Mouse (Mus musculus) cerebellum, adult 11 months (tissue): ENCODE data around the gene Rps11.
"Not testable (repeated sequence)": the region's sequence is repeated elsewhere in the genome, so short reads cannot be mapped to it uniquely, and the experiment has no call there.

ENCODE experiments used
- DNase-seq: peaks from one replicate; pipeline ENCODE4 v3.0.0; 2022

Rps11 gene

DNA sequence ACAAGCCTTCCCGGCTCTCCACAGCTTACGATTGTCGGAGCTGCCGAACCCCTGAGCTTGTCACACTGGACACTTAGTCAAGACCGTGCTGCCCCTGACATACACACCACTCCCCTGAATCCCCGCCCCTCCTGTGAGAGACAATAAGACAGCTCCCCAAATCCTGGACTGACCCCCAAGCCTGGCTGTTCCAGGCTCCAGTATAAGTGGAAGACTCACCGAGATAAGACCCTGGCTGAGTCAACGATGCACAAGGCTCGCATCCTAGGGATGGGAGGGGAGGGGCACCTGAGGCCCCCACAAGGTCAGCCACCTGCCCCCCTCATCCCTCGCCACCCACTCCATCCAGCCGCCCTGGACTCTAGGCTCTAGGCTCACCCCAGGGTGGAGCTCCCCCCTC lies 7.6 kb upstream of the Rps11 start:
- DNase-seq: no peak

DNA sequence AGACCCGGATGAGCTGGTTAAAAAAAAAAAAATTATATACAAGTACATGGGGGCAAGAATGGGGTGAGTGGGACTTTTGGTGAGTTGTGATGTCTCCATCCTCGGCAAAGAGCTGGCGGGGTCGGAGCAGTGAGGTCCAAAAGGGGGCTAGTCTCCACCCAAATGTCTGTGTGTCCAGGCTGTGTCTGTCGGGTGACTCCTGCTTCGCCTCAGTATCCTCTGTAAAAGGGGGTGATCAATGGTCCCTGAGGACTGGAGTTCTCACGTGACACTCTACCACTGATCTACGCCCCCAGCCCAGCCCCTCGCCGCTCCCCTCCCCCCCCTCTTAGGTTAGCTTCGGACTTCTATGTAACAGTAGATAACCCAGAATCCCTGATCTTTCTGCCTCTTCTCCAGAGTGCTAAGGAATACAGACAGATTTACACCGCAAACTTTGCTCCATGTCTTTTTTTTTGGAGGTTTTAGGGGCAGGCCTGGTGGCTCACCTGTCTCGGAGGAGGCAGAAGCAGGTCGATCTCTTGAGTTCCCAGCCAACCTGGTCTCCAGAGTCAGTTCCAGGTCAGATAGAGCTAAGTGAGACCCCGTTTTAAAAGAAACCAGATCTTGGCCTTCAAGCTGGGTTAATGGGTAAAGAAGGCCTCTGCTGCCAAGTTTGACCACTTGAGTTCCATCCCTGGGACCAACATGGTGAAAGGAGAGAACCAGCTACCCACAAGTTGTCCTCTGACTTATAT lies 5.7 kb upstream of the Rps11 start:
- DNase-seq: no peak

DNA sequence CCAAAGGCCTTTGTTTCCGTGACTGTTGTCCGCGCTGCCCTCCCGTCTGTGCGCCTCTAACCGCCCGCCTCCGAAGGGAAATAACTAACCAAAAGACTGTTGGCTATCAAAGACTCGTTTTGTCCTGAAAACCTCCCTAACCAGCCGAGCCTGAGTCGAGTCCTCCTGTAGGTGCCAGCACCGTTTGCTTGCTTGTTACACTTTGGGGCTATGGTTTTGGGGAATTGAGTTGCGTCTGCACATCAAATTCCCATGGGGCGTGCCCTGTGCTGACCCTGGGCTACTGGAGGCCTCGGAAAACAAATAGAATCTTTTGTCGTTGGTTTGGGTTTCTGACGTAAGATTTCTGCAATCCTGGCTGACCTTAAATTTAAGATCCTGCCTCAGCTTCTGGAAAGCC lies 5.1 kb upstream of the Rps11 start:
- no peak for DNase-seq

DNA sequence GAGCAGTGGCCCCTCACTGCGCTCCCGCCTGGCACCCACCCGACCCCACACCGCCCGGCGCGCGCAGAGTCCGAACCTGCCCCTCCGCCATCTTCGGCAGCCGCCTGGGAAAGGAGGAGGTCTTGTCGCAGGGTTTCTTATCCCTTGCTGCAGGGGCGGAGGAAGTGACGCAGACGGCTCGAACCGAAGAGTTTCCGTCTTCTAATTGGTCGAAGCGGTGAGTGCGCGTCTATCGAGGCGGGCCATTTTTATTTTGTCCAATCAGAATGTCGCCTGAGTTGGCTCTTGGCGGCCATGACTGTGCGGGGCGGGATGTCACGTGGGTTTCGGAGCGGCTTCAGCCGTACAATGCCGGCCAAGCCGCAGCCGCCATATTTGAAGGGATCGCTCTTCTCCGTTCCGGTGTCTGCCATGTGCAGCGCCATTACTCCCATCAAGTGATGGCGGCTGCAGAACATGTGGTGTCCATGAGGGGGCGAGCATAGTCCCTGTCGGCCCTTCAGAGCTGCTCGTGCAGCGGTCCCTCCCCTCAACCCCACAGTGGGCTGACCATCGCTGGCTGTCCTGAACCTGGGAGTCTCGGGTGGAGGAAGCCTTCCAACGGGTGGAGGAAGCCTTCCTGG lies 4.5 kb upstream of the Rps11 start, which contains the start of gene Rpl13a:
Gene Rpl13a (minus strand): TSS at position 138 of the 623 bp plus-strand sequence.
- peak; percentile 99 for DNase-seq

DNA sequence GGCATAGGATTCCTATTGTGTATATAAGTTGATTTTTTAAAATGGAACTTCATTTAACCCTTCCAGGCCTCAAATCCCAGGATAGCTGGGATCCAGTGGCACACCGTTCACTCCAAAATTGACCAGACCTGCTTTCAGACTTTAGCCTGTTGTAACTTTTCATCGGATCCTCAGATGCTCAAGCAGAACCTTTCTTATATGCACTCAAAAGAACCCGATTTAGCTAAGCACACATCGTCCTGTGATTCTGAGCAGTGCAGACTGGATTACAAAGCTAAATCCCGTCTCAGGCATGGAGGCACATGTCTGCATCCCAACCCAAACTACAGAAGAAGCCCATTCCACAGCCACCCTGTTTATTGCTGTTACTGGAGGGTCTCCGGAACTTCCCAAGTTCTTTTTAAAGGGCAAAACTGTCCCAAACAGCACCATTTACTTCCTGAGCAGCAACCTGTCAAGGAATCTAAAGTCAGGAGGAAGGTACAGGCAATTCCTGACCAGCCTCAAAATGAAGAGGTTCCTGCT lies 3.5 kb upstream of the Rps11 start:
- no peak for DNase-seq

DNA sequence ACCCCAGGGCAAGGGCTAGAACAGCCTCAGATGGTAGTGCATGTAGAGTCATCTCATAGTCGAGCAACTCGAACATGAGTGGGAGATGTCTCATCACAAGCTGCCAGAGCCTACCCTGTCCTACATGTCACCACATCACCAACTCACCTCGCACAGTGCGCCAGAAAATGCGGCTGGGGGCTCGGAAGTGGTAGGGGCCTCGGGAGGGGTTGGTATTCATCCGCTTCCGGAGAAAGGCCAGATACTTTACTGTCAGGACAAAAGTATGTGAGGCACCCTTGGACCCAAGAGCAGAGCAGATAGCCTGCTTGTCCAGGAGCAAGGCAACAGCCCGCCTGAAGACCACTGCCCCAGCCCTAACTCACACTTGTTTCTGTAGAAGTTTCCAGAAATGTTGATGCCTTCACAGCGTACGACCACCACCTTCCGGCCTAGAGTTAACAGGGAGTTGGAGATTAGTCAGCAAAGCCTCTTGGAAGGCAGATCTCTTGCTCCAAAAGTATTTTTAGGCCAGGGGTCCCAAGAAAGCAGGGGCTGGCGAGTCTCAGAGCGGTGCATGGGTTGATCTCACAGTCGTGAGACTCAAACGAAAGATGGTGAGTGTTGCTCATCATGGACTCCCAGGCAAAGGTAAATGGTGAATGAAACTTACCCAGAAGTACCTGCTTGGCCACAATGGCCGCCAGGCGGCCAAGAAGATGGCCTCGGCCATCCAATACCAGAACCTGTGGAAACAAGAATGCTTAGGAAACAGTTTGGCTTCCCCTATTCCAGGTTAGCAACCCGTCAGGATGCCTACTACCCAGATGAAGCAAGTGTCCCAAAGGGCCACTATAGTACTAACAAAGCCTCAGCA lies 2.8 kb upstream of the Rps11 start:
- DNase-seq: no peak

DNA sequence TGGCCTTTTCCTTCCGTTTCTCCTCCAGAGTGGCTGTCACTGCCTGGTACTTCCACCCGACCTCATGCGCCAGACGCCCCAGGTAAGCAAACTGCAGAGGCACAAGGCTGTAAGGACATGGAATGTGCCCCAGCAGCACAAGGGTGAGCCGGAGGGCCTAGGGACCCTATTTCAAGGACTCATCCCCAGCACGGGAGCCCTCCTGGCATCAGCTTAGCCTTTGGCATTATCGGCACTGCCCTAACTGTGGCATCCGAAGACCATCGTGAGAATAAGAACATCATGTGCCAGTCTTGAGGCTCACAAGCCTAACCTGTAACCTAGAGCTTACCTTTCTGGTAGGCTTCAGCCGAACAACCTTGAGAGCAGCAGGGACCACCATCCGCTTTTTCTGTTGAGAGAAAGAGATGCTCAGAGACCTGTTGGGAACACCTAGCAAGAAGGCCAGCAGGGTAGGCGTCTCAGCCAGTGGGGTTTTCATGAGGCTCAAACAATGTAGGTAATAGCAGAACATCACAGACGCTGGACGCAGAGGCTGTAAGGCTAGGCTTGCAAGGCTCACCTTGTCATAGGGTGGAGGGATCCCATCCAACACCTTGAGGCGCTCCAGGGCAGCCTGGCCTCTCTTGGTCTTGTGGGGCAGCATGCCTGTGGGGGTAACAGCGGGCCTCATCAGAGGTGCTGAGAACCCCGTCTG lies 2.1 kb upstream of the Rps11 start:
- DNase-seq: no peak

DNA sequence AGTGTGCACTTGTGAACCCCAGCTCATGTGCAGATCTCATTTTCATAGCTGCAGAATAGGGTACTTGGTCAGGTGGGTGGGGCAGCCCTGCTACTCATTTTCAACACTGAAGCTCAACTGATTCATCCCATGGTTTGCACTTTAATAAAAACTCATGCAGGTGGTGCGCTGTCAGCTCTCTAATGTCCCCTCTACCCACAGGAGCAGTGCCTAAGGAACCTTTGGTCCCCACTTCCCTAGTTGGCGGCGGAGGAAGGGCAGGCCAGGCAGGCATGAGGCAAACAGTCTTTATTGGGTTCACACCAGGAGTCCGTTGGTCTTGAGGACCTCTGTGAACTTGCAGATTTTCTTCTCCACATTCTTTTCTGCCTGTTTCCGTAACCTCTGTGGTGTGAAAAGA lies 1.4 kb upstream of the Rps11 start:
- not testable (repeated sequence) for DNase-seq

DNA sequence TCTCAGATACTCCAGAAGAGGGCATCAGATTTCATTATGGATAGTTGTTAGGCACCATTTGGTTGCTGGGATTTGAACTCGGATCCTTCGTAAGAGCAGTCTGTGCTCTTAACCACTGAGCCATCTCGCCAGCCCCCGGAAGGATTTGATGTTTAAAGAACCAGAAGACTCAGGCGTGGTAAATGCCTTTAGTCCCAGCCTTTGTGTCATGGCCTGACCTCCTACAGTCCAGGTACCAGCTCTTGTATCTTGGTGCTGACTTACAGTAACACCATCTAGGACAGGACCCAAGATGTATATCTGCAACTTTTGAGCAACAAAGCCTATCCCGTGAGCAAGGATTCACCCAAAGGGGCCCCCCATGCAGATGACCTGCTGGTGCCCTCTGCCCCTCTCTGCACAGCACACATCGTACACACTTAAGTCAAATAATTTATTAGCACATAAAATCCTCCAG lies 933 bp upstream of the Rps11 start:
- no peak for DNase-seq

DNA sequence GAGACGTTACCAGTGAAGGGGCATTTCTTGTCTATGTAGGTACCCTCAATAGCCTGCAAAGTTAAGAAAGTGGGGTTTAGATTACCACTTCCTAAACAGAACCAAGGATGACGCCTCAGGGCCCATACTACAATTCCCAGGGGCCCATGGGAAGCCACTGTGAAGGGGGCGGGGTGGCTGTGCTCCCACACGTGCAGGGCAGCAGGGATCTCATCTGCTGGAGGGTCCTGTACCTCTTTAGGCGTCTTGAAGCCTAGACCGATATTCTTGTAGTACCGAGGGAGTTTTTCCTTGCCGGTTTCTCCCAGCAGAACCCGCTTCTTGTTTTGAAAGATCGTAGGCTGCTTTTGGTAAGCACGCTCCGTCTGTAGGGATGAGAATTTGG lies 1.1 kb downstream of the Rps11 start:
- no peak for DNase-seq

DNA sequence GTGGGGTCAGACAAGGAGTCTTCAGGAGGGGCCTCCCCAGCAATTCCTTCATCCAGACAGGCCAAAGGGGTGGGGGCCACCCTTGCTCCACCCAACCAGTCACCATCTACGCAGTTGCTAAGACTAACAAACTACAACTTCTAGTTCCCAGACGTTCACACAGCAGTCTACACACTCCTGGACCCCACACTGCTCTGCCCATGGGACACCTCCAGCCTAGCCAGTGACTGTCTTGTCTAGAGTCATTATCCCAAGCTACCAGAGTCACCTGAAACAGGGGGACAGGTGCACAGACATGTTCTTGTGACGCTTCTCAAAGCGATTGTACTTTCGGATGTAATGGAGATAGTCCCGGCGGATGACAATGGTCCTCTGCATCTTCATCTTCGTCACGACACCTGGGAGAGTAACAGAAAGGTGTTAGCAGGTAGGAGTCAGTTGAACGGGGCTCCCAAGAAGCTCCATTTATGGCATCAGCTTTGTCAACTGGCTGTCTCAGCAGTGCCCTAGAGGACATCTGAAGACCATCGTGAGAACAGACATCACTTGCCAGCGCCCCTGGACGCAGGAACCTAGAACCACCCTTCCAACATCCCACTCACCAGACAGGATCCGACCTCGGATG lies 1.6 kb downstream of the Rps11 start:
- no peak for DNase-seq

DNA sequence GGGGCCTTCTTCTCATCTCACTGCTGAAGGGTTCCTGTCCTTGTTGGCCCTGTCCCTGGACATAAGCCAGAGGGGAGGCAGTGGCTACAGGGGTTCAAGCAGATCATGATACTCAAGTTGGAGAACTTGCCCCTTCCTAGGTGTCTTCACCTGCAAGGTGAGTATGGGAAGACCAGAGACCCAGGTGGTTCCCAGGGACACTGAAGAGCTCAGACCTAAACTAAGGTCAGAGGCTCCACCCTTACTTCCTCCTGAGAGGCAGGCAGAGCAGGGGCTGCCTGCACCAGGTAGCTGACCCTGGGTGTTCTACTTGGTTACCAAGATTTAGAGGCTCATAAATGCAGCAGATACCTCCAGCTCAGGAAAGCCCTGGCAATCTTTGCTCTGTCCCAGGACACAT lies 2.3 kb downstream of the Rps11 start:
- DNase-seq: no peak

DNA sequence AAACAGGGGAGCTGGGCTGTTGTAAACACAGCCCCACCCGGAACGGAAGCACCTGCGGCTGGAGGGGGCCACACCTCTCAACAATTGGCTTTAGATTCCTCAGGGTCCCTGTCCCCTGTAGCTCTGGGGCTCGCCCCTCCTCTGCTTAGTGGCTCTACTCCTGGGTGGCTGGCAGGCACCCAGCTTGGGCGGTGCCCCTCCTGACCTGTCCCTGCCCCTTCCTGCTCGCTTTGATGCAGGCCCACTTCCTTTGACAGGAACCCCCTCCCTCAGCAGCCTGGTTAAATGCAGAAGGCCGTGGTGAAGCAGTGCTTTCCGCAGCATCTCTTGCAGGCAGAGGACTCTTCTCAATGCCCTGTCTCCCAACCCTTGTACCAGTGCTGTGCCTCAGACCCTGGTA lies 2.8 kb downstream of the Rps11 start:
- no peak for DNase-seq

DNA sequence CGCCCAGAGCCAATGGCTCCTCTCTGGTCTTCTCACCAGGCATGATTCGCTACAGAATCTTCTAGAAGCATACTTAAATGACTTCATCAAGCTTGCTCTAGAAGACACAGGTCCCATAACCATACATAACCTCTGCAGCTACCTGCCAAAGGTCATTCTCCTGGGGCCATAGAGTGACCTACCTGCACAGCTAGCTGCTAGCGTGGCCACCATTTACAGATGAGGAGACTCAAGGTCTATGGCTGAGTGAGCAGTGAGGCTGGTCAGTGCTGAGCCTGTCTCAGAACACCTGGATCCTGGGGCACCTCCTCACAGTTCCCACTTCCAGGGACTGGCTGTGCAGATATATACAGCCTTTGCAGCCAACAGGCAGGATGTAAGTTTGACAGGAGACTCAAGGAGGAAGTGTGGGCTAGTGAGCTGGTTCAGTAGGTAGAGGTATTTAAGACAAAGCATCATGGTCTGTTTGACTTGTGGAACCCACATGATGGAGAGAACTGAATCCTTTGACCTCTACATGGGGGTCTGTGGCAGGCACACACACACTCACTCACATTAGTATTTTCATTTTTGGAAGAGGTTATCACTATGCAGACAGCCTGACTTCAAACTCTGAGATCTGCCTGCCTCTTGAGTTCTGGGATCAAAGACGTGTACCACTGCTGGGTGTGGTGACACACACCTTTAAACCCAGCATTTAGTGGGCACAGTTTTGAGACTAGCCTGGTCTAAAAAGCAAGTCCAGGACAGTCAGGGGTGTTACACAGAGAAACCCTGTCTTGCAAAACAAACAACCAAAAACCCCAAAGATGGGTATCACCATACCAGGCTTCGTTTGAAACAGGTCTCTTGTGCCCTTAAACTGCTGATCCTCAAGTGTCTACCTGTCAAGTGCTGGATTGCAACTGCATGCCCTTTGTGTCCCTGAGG lies 4.2 kb downstream of the Rps11 start:
- DNase-seq: no peak

DNA sequence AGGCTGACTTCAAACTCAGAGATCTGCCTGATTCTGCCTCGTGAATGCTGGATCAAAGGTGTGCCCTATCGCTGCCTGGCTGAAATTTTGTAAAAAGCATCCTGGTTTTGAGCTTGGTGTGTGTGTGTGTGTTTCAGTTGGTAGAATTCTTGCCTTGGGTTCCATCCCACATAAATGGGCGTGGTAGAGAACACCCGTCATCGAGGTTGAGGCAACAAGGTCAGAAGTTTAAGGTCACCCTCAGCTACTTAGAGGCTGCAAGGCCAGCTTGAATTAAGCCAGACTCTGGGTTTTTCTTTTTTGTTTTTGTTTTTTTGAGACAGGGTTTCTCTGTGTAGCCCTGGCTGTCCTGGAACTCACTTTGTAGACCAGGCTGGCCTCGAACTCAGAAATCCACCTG lies 5.9 kb downstream of the Rps11 start:
- no peak for DNase-seq

DNA sequence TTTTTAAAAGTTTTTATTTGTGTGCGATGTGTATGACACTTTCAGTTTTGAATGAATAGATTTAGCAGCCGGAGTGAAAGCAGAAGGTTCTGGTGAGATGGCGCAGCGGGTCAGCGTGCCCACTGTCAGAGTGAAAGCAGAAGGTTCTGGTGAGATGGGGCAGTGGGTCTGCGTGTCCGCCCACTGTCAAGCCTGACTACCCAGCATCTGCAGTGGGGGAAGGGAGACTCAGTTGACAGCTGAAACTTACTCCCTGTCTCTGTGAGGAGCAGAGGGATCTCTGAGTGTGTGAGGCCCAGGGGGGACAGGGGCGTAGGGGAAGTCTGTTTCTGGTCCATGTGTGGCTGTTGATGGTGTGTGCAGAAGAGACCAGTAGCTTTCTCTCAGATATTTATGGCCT lies 6.7 kb downstream of the Rps11 start:
- no peak for DNase-seq

DNA sequence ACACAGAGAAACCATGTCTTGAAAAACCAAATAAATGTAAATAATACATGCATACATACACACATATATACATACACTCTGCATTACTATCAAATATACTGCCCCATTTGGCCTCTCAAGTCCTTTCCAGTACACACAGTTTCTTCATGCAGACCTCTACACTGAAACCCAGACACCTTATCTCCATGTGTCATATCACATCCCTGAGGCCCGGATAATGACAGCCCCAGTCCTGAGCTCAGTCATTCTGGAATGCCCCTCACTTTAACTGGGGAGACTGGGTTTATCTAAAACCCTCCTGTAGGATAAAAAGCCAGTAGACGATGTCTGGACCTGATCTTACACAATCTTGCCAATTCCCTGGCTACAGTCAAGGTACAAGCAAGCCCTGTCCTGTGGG lies 10.8 kb downstream of the Rps11 start:
- DNase-seq: no peak

DNA sequence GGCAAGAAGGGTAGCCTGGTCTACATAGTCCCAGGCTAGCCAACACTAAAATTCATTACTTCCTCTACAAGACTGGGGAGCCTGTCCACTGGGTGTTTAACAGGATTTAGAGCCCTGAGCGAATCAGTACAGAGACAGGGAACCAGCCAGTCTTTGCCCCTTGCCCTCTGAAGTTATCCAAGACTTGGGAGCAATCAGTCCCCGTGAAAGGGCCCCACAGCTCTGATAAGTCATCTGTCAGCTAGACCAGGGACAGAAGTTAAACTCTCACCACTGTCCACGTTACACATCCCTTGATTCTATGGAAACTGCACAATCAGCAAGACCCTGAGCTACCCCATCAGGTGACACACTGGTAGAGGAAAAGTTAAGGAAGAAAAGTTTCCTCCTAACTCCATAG lies 11.7 kb downstream of the Rps11 start:
- DNase-seq: no peak

DNA sequence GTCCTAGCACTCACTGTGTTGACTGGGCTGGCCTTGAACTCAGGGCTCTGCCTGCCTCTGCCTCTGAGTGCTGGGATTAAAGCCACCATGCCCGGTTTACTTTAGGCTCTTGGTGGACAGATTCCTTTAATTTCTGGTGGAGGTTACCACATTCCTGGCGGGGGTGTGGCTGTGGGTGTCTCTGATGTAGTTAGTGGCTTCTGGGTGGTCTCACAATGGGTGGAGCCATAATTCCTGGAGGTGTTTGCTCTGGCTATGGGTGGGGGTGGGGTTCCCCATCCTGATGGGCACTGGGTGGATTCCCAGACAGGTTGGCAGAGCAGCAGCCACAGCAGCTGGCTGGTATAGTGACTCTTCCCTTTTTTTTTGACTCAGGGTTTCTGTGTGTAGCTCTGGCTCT lies 12.3 kb downstream of the Rps11 start:
- no peak for DNase-seq

DNA sequence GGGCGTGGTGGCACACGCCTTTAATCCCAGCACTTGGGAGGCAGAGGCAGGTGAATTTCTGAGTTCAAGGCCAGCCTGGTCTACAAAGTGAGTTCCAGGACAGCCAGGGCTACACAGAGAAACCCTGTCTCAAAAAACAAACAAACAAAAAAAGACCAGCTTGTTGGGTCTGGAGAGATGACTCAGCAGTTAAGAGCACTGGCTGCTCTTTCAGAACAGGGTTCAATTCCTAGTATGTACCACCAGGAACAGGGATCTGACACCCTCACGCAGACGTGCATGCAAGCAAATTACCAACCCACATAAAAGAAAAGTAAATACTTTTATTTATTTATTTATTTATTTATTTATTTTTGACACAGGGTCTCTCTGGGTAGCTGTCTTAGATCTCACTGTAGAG lies 14.2 kb downstream of the Rps11 start:
- not testable (repeated sequence) for DNase-seq

DNA sequence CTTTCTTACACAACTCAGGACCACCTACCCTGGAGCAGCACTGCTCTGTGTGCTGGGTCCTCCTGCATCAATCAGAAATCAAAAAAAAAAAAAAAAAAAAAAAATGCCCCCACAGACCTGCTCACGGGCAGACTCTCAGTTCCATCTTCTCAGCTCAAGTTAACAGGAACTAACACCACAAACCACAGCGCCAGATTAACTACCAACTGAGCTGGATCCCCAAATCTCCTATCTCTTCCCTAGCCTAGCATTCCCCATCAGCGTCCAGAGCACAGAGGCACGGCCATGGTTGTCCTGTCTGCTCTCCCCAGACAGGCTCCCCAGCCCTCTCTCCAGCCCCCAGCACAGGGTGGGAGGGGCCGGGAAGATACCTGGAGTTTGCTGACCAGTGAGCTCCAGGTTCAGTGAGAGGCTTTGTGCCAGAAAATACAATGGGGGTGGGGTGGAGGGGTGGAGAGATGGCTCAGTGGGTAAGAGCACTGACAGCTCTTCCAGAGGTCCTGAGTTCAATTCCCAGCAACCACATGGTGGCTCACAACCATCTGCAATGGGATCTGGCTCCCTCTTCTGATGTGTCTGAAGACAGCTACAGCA lies 17.1 kb downstream of the Rps11 start:
- no peak for DNase-seq
